Mouse (Mus musculus) activated CD4-positive, CD25-positive, alpha-beta regulatory T cell, adult 9 weeks (primary cell): ENCODE results near the gene Cul3. TPM values are rescaled to one million over a fixed set of nuclear protein-coding genes. Genes with fewer than 3 reads are reported as not detected.

ENCODE experiments used
- polyA plus RNA-seq: library from polyadenylated mRNA; unstranded; fragments of 100-300 nt; shearing (Covaris generic); gene quantifications from one replicate; pipeline ENCODE4 v1.2.1, GENCODE M21; 2017

Gene Cul3
- 21.6 TPM for polyA plus RNA-seq

GRCm38 (mm10) chr1:80340436-80341376 is at the start of gene Cul3:
Gene Cul3 (minus strand): TSS chr1:80340480.

GRCm38 (mm10) chr1:80218268-80218667 is 122.0 kb downstream of the Cul3 start, which contains the start of gene Fam124b:
Gene Fam124b (minus strand): TSS chr1:80218473.

Other genes with a start within 250 kb of the Cul3 start
- 5.8 TPM for gene Fam124b, start 122.0 kb downstream of the Cul3 start, polyA plus RNA-seq
- not detected for gene Gm45261, start 121.0 kb upstream of the Cul3 start, polyA plus RNA-seq